Mouse (Mus musculus) thymus, adult 2 months (tissue): Measurements from ENCODE around the gene Ccl7.

Experiments
- CTCF ChIP-seq: fragments of 200-500 bp; IDR thresholded peaks from 2 replicates; pipeline ENCODE4 v1.5.1; 2012; ENCODE audit warnings: mild to moderate bottlenecking, control low read depth, low read length, moderate library complexity, borderline replicate concordance; ENCODE audit not compliant: control insufficient read depth, poor library complexity, insufficient read depth; ENCODE audit errors: extremely low read depth
- POLR2A ChIP-seq: fragments of 200-500 bp; IDR thresholded peaks from 2 replicates; pipeline ENCODE4 v1.6.1; 2012; ENCODE audit warnings: mild to moderate bottlenecking, low read length, control low read depth, moderate library complexity; ENCODE audit not compliant: control insufficient read depth, poor library complexity, insufficient read depth; ENCODE audit errors: extremely low read depth

- TF ChIP-seq CTCF (no peak), POLR2A (no peak)
Measured at GRCm38 (mm10) chr11:82039132-82039660, 6.3 kb upstream of the Ccl7 start.
